Mouse (Mus musculus): ENCODE data around the gene Gm20388. TPM values are rescaled to one million over a fixed set of nuclear protein-coding genes. Genes with fewer than 3 reads are reported as not detected.

The Gm20388 gene
- polyA plus RNA-seq, 1 experiment, result 28.1 TPM

- Histone ChIP-seq H3K4me1 (ENCODE audit: control insufficient read depth, insufficient read depth, low read length) (no peaks in the 10 kb centered on the region), H3K9ac (ENCODE audit: low read depth, poor library complexity, severe bottlenecking) (0 out of 2 replicates have a peak overlapping the region, but pooled peaks have one; percentile 11), H3K27me3 (ENCODE audit: control insufficient read depth, insufficient read depth, low read length, poor library complexity, severe bottlenecking) (no peaks in the 10 kb centered on the region), H3K4me3 (ENCODE audit: low read depth, low read length) (no peak overlapping the region), H3K27ac (ENCODE audit: insufficient read depth, low read length) (no peak overlapping the region), H3K36me3 (ENCODE audit: control insufficient read depth, insufficient read depth, low read length, poor library complexity, severe bottlenecking) (no peaks in the 10 kb centered on the region), H3K9me3 (replicated peaks; ENCODE audit: control insufficient read depth, insufficient read depth, low read length, poor library complexity, severe bottlenecking) (no peaks in the 10 kb centered on the region)
- no peak for TF ChIP-seq EP300 (IDR thresholded peaks at IDR 0.05; ENCODE audit: insufficient read depth, low read depth, low read length)
Measured at GRCm38 (mm10) chr8:120391856-120392255, 481.2 kb downstream of the Gm20388 start.

DNA sequence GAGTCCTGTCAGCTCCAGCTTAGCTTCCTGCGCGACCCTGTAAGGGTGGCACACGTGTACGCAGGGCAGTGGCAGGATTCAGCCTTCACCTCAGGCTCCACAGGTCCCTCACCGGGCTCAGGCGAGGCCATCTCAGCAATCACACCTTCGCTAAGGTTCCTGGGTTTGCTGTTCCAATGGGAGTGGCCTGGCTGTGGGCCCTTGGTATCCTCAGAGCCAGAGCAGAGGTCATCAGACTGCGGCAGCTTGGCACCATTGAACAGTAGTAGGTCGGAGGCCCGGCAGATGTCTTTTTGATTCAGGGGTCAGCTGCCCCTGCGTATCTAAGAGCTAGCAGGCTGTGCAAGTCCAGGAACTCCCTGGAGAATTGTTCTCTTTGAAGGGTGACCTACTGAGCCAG is 482.4 kb downstream of the Gm20388 start:
- no peaks in the 10 kb centered on the region for H3K27me3 ChIP-seq (ENCODE audit: control insufficient read depth, insufficient read depth, low read length, poor library complexity, severe bottlenecking)
- H3K9me3 ChIP-seq (replicated peaks; ENCODE audit: control insufficient read depth, insufficient read depth, low read length, poor library complexity, severe bottlenecking), result no peaks in the 10 kb centered on the region
- no peak overlapping the region for H3K27ac ChIP-seq (ENCODE audit: insufficient read depth, low read length)
- H3K36me3 ChIP-seq (ENCODE audit: control insufficient read depth, insufficient read depth, low read length, poor library complexity, severe bottlenecking), result no peaks in the 10 kb centered on the region
- no peak for TF ChIP-seq EP300 (IDR thresholded peaks at IDR 0.05; ENCODE audit: insufficient read depth, low read depth, low read length)
- H3K4me3 ChIP-seq (ENCODE audit: low read depth, low read length), result no peak overlapping the region
- H3K4me1 ChIP-seq (ENCODE audit: control insufficient read depth, insufficient read depth, low read length), result no peaks in the 10 kb centered on the region
- no peak overlapping the region for H3K9ac ChIP-seq (ENCODE audit: low read depth, poor library complexity, severe bottlenecking)

GRCm38 (mm10) chr8:120393871-120394275 is 483.2 kb downstream of the Gm20388 start:
- no peak overlapping the region for H3K27ac ChIP-seq (ENCODE audit: insufficient read depth, low read length)
- H3K4me3 ChIP-seq (ENCODE audit: low read depth, low read length), result peak overlapping the region; percentile 20
- no peaks in the 10 kb centered on the region for H3K27me3 ChIP-seq (ENCODE audit: control insufficient read depth, insufficient read depth, low read length, poor library complexity, severe bottlenecking)
- no peaks in the 10 kb centered on the region for H3K4me1 ChIP-seq (ENCODE audit: control insufficient read depth, insufficient read depth, low read length)
- H3K36me3 ChIP-seq (ENCODE audit: control insufficient read depth, insufficient read depth, low read length, poor library complexity, severe bottlenecking), result no peaks in the 10 kb centered on the region
- TF ChIP-seq CTCF (IDR thresholded peaks at IDR 0.05; ENCODE audit: low read depth, low read length) (no peak), POLR2A (IDR thresholded peaks at IDR 0.05; ENCODE audit: insufficient read depth, low read length) (no peak), EP300 (IDR thresholded peaks at IDR 0.05; ENCODE audit: insufficient read depth, low read depth, low read length) (no peak)
- no peaks in the 10 kb centered on the region for H3K9me3 ChIP-seq (replicated peaks; ENCODE audit: control insufficient read depth, insufficient read depth, low read length, poor library complexity, severe bottlenecking)
- peak overlapping the region; percentile 9; the same call in 1 of the 2 replicates for H3K9ac ChIP-seq (ENCODE audit: low read depth, poor library complexity, severe bottlenecking)

DNA sequence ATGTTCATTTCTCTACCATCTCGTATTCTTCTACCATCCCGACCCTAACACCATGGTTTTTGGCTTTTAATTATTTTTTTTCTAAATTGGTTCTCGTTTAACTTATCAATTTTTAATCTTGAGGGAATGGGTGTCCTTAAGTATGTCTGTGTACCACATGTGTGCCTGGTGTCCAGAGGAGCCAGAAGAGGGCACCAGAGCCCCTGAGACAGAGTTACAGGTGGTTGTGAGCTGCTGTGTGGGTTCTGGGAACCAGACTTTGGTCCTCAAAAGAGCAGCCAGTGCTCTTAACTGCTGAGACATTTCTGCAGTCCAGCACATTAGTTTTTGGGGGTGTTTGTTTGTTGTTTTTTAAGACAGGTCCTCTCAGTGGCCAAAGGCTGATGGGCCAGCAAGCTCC is 485.3 kb downstream of the Gm20388 start:
- Histone ChIP-seq H3K4me3 (ENCODE audit: low read depth, low read length) (no peak overlapping the region), H3K27me3 (ENCODE audit: control insufficient read depth, insufficient read depth, low read length, poor library complexity, severe bottlenecking) (no peaks in the 10 kb centered on the region), H3K36me3 (ENCODE audit: control insufficient read depth, insufficient read depth, low read length, poor library complexity, severe bottlenecking) (no peaks in the 10 kb centered on the region), H3K4me1 (ENCODE audit: control insufficient read depth, insufficient read depth, low read length) (no peaks in the 10 kb centered on the region), H3K9me3 (replicated peaks; ENCODE audit: control insufficient read depth, insufficient read depth, low read length, poor library complexity, severe bottlenecking) (no peaks in the 10 kb centered on the region), H3K27ac (ENCODE audit: insufficient read depth, low read length) (no peak overlapping the region), H3K9ac (ENCODE audit: low read depth, poor library complexity, severe bottlenecking) (no peak overlapping the region)
- no peak for TF ChIP-seq POLR2A (IDR thresholded peaks at IDR 0.05; ENCODE audit: insufficient read depth, low read length)
- no peak for TF ChIP-seq EP300 (IDR thresholded peaks at IDR 0.05; ENCODE audit: insufficient read depth, low read depth, low read length)
- TF ChIP-seq CTCF (IDR thresholded peaks at IDR 0.05; ENCODE audit: low read depth, low read length), result peak; percentile 35

- H3K36me3 ChIP-seq (ENCODE audit: control insufficient read depth, insufficient read depth, low read length, poor library complexity, severe bottlenecking), result no peaks in the 10 kb centered on the region
- no peaks in the 10 kb centered on the region for H3K27me3 ChIP-seq (ENCODE audit: control insufficient read depth, insufficient read depth, low read length, poor library complexity, severe bottlenecking)
- TF ChIP-seq CTCF (IDR thresholded peaks at IDR 0.05; ENCODE audit: low read depth, low read length), result no peak
- TF ChIP-seq EP300 (IDR thresholded peaks at IDR 0.05; ENCODE audit: insufficient read depth, low read depth, low read length), result no peak
- TF ChIP-seq POLR2A (IDR thresholded peaks at IDR 0.05; ENCODE audit: insufficient read depth, low read length), result no peak
- no peak overlapping the region for H3K27ac ChIP-seq (ENCODE audit: insufficient read depth, low read length)
- H3K4me3 ChIP-seq (ENCODE audit: low read depth, low read length), result no peak overlapping the region
- no peaks in the 10 kb centered on the region for H3K4me1 ChIP-seq (ENCODE audit: control insufficient read depth, insufficient read depth, low read length)
- H3K9ac ChIP-seq (ENCODE audit: low read depth, poor library complexity, severe bottlenecking), result no peak overlapping the region
- no peaks in the 10 kb centered on the region for H3K9me3 ChIP-seq (replicated peaks; ENCODE audit: control insufficient read depth, insufficient read depth, low read length, poor library complexity, severe bottlenecking)
Measured at GRCm38 (mm10) chr8:120396756-120397155, 486.1 kb downstream of the Gm20388 start.

DNA sequence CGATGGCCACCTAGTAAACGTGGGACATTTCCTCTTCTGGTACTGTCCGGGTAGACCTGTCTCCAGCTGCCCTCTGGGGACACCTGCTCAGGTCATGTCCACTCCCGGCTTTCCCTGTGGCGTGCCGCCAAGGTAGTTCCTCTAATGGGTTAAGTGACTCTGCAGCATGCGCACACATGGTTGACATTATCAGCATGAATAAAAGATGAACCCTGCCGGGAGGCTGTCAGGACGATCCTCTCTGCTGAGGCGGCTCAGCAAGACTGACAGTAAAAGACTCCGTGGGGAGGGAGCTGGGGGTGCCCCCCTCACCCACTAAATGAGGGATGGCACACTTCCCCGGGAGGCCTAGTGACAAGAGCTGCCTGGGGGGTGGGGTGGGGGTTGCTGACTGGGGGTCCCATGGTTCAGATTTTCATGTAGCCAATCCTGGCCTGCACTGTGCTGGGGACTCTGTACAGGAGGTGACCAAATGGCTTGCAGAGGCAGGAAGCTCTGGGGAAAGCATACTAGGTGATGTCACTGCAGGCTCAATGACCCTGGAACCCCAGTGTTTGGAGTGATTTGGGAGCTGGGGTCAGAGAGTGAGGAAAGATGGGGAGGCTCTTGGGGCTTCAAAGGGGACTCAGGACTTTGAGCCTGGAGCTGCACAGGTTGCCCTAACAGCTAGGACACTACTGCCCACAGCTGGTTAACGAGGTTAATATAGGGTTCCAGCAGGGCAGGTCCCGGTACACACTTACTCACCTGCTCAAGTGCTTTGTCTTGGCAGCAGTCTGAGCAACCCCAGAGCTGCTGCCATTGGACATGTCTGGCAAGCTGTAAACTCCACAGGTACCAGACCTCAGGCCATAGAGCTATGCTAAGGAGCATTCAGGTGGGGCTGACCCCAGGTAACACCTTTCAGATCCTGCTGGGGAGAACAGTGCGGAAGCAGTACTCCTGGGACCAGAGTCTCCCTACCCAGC is 487.1 kb downstream of the Gm20388 start:
- Histone ChIP-seq H3K9me3 (replicated peaks; ENCODE audit: control insufficient read depth, insufficient read depth, low read length, poor library complexity, severe bottlenecking) (no peaks in the 10 kb centered on the region), H3K4me3 (ENCODE audit: low read depth, low read length) (no peak overlapping the region), H3K9ac (ENCODE audit: low read depth, poor library complexity, severe bottlenecking) (no peak overlapping the region), H3K27ac (ENCODE audit: insufficient read depth, low read length) (no peak overlapping the region), H3K27me3 (ENCODE audit: control insufficient read depth, insufficient read depth, low read length, poor library complexity, severe bottlenecking) (no peaks in the 10 kb centered on the region), H3K36me3 (ENCODE audit: control insufficient read depth, insufficient read depth, low read length, poor library complexity, severe bottlenecking) (no peaks in the 10 kb centered on the region), H3K4me1 (ENCODE audit: control insufficient read depth, insufficient read depth, low read length) (no peaks in the 10 kb centered on the region)
- no peak for TF ChIP-seq CTCF (IDR thresholded peaks at IDR 0.05; ENCODE audit: low read depth, low read length)
- TF ChIP-seq POLR2A (IDR thresholded peaks at IDR 0.05; ENCODE audit: insufficient read depth, low read length), result no peak

Data from ES-Bruce4 (cell line).